Mouse (Mus musculus) heart, postnatal 0 days (tissue): ENCODE measurements at regions not wholly inside any gene's neighbourhood (a gene's known extent, or its start where the extent isn't known, plus 50 kb on each side); places are given as distances from the start of the nearest gene placed in this dataset.

Experiments used
- CTCF ChIP-seq: IDR thresholded peaks from 2 replicates; pipeline ENCODE4 v1.5.1; 2016; ENCODE audit warnings: antibody characterized with exemption, control low read depth, low read depth
- EP300 ChIP-seq: IDR thresholded peaks from 2 replicates; pipeline ENCODE4 v1.6.1; 2016; ENCODE audit warnings: antibody characterized with exemption, low read depth

- TF ChIP-seq CTCF (no peak), EP300 (no peak)
Observed at GRCm38 (mm10) chr15:56007376-56007775, 1470.0 kb downstream of the Slc22a22 start.
